Comparison of ENCODE assay signal across 8 mouse cellular contexts in the genomic region with DNA sequence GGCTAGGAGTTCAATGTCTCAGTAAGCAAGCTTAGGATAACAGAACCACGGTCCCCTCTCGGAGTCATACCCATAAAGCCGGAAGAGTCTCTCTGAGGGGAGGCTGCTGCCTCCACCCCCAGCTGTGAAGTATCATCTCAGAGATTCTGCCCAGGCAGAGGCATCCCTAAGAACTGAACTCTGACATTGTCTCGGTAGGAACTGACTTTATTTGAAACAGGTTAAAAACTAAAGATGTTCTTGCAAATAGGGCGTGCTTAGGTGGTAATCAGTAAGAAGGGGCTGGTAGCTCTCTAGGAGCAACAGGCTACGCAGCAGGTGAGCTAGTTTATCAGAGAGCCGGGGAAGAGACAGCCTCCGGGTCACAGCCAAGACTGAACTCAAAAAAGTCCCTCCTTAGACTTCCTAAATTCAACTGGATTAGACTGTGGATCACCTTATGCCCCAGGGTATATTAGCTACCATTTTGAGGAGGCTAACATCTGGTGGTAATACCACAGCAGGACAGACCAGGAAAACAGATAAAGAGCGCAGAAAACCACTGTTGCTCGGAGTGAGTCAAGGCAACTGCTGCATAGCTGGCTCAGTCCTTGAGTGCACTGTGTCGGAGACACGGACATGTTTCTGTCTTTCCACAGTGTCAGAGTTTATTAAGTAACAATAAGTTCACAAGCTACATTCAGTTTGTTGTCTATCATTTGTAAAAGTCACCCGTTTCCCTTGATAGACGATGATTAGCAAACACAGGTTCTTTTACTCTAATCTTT. TPM values are rescaled to one million over a fixed set of nuclear protein-coding genes. Genes with fewer than 3 reads are reported as not detected.
DNase-seq lines count a peak whose midpoint lies in the region; ATAC-seq and TF ChIP-seq lines count a peak whose summit lies in the region.

No protein-coding gene starts in this region.

- H3K27me3 ChIP-seq in forebrain, embryonic 16.5 days (replicated peaks; ENCODE audit: control insufficient read depth, insufficient read depth, low read length), result no peaks in the 10 kb centered on the region
- H3K27me3 ChIP-seq in liver, embryonic 12.5 days (replicated peaks), result no peaks in the 10 kb centered on the region
- no peaks in the 10 kb centered on the region; the same call in 1 of the 2 replicates for H3K27me3 ChIP-seq in thymus, adult 2 months (ENCODE audit: control insufficient read depth, insufficient read depth, low read length)

- peak overlapping the region; percentile 61 for H3K4me2 ChIP-seq in forebrain, embryonic 16.5 days (ENCODE audit: low read length)
- H3K4me2 ChIP-seq in liver, embryonic 12.5 days, result peak overlapping the region; percentile 74

- no peak for TF ChIP-seq CTCF in thymus, adult 2 months (IDR thresholded peaks at IDR 0.05; ENCODE audit: borderline replicate concordance, control insufficient read depth, extremely low read depth, insufficient read depth, low read length, poor library complexity)

- DNase-seq in spleen, postnatal 36 days (ENCODE audit: low spot score in 2 of 2), result peak; percentile 13 to 14
- no peak for DNase-seq in spleen, postnatal 14 days (ENCODE audit: low spot score in 2 of 2)
- peak; percentile 32 for DNase-seq in thymus, adult 2 months
- DNase-seq in ovary, postnatal 10 days (ENCODE audit: low spot score), result no peak
- DNase-seq in ovary, adult 18-20 months (ENCODE audit: low spot score), result no peak
- no peak for DNase-seq in spleen, adult 18-20 months

- TF ChIP-seq POLR2A in thymus, adult 2 months (IDR thresholded peaks at IDR 0.05; ENCODE audit: control insufficient read depth, extremely low read depth, insufficient read depth, low read length, poor library complexity), result no peak

- no peak for ATAC-seq in forebrain, embryonic 16.5 days
- peak; percentile 76 for ATAC-seq in liver, embryonic 12.5 days

- peaks cover 14% of the 10 kb centered on the region for H3K4me1 ChIP-seq in forebrain, embryonic 16.5 days (replicated peaks; ENCODE audit: control insufficient read depth, insufficient read depth, low read length)
- H3K4me1 ChIP-seq in liver, embryonic 12.5 days, result peaks cover 36% of the 10 kb centered on the region
- H3K4me1 ChIP-seq in thymus, adult 2 months (replicated peaks; ENCODE audit: control insufficient read depth, insufficient read depth, low read length), result peaks cover 8% of the 10 kb centered on the region

- H3K4me3 ChIP-seq in forebrain, embryonic 16.5 days (replicated peaks; ENCODE audit: low read length), result peak overlapping the region; percentile 41
- H3K4me3 ChIP-seq in liver, embryonic 12.5 days, result peak overlapping the region; percentile 55
- H3K4me3 ChIP-seq in thymus, adult 2 months (ENCODE audit: control insufficient read depth, insufficient read depth, low read length), result no peak overlapping the region

- H3K9me3 ChIP-seq in forebrain, embryonic 16.5 days (ENCODE audit: control insufficient read depth, low read length), result no peaks in the 10 kb centered on the region
- no peaks in the 10 kb centered on the region for H3K9me3 ChIP-seq in liver, embryonic 12.5 days (replicated peaks)

- 57% methylated on average over 14 of the region's 14 CpGs for WGBS in forebrain, embryonic 16.5 days
- WGBS in liver, embryonic 12.5 days (ENCODE audit: insufficient replicate concordance), result 18% methylated on average over 14 of the region's 14 CpGs
- WGBS in thymus, adult 2 months, result 56% methylated on average over 14 of the region's 14 CpGs

- H3K36me3 ChIP-seq in forebrain, embryonic 16.5 days (ENCODE audit: control insufficient read depth, insufficient read depth), result no peaks in the 10 kb centered on the region
- no peaks in the 10 kb centered on the region for H3K36me3 ChIP-seq in liver, embryonic 12.5 days
- H3K36me3 ChIP-seq in thymus, adult 2 months (ENCODE audit: control insufficient read depth, insufficient read depth, low read length), result peaks cover 3% of the 10 kb centered on the region; the same call in 1 of the 2 replicates

- H3K27ac ChIP-seq in forebrain, embryonic 16.5 days (ENCODE audit: low read length), result no peak overlapping the region
- peak overlapping the region; percentile 22; the same call in 1 of the 2 replicates for H3K27ac ChIP-seq in liver, embryonic 12.5 days
- H3K27ac ChIP-seq in thymus, adult 2 months (ENCODE audit: control insufficient read depth, insufficient read depth, low read length), result no peak overlapping the region

- peak overlapping the region; percentile 48; the same call in 1 of the 2 replicates for H3K9ac ChIP-seq in forebrain, embryonic 16.5 days (replicated peaks; ENCODE audit: low read depth, low read length)
- H3K9ac ChIP-seq in liver, embryonic 12.5 days, result peak overlapping the region; percentile 48

RNA-seq across cellular contexts. Expression of gene Snapc1, which starts 10.7 kb away (rescaled TPM):
- polyA plus RNA-seq in forebrain, embryonic 16.5 days (2015; fragmentation: Nextera tagmentation; extraction: Ambion mirVana), result 42.4 and 43.9 TPM in 2 replicates
- polyA plus RNA-seq in liver, embryonic 12.5 days (2016; fragmentation: Nextera tagmentation; extraction: Ambion mirVana), result 8.9 and 9.5 TPM in 2 replicates
- polyA plus RNA-seq in thymus, adult 2 months (2012; rRNA removed), result 9.3 and 9.9 TPM in 2 replicates

RNA-seq across cellular contexts. Expression of gene Gm49321, which starts 16.1 kb away (rescaled TPM):
- polyA plus RNA-seq in forebrain, embryonic 16.5 days (2015; fragmentation: Nextera tagmentation; extraction: Ambion mirVana), result 24.9 and 25.9 TPM in 2 replicates
- polyA plus RNA-seq in liver, embryonic 12.5 days (2016; fragmentation: Nextera tagmentation; extraction: Ambion mirVana), result 4.6 and 6.9 TPM in 2 replicates
- not detected in 2 replicates for polyA plus RNA-seq in thymus, adult 2 months (2012; rRNA removed)

RNA-seq across cellular contexts. Expression of gene Syt16, which starts 43.9 kb away (rescaled TPM):
- polyA plus RNA-seq in forebrain, embryonic 16.5 days (2015; fragmentation: Nextera tagmentation; extraction: Ambion mirVana), result 80.6 and 81.0 TPM in 2 replicates
- 0.07 and 0.17 TPM in 2 replicates for polyA plus RNA-seq in liver, embryonic 12.5 days (2016; fragmentation: Nextera tagmentation; extraction: Ambion mirVana)
- 0.06 TPM in 1 of 2 replicates, not detected in the other for polyA plus RNA-seq in thymus, adult 2 months (2012; rRNA removed)

RNA-seq across cellular contexts. Expression of gene Hif1a, which starts 52.4 kb away (rescaled TPM):
- 74.5 and 89.2 TPM in 2 replicates for polyA plus RNA-seq in forebrain, embryonic 16.5 days (2015; fragmentation: Nextera tagmentation; extraction: Ambion mirVana)
- 33.3 and 34.1 TPM in 2 replicates for polyA plus RNA-seq in liver, embryonic 12.5 days (2016; fragmentation: Nextera tagmentation; extraction: Ambion mirVana)
- polyA plus RNA-seq in thymus, adult 2 months (2012; rRNA removed), result 45.3 and 57.7 TPM in 2 replicates

Comparison
In these comparisons a context has a peak if more than half of its experiments do, and no peak if none do; other contexts are left out.
1. DNase-seq: peak in spleen, postnatal 36 days (2 of 2) and thymus, adult 2 months (single experiment); none in spleen, postnatal 14 days (0 of 2), ovary, postnatal 10 days (single experiment), ovary, adult 18-20 months (single experiment) and spleen, adult 18-20 months (0 of 2).
2. RNA of gene Syt16, which starts 43.9 kb away (polyA plus RNA-seq): 80.6 to 81.0 TPM in forebrain, embryonic 16.5 days; 0.07 to 0.17 TPM in liver, embryonic 12.5 days and 0.06 TPM in thymus, adult 2 months; every median in the first group is over 10 times any median in the second.